Mouse (Mus musculus) thymus, postnatal 4 days (tissue): ENCODE data around the gene Eif3a.

ENCODE experiments used
- DNase-seq: peaks from one replicate; pipeline ENCODE4 v3.0.0; 2021

Eif3a gene

DNA sequence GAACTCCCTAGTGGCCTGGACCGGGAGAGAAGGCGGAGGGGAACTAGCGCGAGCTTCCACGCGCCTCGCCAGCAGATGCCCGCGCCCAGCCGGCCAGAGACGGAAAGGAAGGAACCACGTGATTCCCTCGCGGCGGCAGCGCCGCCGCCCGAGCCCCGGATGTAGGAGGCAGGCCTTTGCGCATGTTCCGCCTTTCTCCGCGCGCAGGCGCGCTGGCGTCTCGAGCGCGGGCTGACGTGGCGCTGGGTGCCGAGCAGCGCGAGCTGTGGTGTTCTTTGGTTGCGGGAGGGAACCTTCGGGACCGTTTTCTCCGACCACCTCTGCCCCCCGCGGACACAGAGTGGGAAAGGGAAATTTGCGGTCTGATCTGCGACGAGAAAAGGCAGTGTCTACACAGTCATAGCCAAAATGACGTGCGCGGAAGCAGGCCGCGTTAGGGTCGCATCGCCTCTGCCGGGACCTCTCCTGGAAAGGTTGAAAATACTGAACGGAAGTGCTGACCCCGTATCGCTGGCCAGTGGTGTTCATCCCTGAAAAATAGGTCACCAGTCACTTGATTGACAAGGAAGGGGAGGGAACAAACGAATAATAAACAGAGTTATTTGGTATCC, at the start of gene Eif3a:
Eif3a (minus strand) TSS at position 108 of the 611 bp plus-strand sequence.
- DNase-seq, result peak; percentile 95

DNA sequence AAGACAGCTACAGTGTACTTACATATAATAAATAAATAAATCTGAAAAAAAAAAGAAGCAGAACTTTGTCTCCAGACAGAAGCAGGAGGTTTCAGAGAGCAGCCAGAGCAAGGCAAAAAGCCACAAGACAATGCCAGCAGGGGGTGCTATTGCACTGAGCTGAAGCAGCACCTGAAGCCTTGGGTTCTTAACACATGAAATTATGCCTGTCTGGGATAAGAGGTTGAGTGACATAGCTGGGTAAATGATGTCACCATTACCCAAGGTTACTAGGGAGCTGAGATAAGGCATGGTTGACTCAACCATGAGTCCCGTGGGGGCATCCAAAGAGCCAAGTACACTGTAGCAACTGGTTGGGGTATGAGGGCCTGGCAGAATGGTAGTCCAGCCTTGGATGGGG, 47.3 kb upstream of the Eif3a start:
- DNase-seq, result peak; percentile 92

DNA sequence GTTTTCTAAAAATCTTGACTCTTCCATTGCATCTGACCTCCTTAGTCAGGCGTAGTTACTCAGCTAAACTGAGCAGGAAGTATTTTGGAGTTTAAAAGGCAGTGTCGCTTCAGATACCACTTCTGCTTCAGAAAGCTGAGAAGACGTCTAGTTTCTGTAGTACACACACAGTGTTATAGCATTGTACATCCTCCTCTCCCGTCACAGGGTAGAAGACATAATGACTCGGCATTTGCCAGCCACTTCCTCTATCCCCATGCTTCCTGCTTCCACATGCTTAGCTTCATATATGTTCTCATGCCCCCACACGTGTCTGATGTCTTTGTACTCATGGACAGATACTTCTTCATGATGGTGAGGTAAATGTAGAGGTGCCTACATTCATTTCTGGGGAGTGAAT, 28.2 kb upstream of the Eif3a start:
- no peak for DNase-seq

DNA sequence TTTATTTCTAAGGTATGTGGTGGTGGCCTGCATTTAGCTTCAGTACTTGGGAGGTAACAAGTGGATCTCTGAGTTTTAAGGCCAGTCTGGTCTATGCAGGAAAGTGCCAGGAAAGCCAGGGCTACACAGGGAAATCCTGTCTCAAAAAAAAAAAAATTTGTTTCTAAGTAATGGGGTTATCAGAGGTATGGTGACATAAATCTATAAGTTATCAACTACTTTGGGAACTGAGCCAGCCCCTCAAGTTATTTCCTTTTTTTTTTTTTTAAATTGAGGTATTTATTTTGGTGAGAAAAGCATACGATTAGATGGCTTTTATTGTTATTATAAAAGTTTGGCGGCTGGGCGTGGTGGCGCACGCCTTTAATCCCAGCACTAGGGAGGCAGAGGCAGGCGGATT, 22.7 kb upstream of the Eif3a start:
- no peak for DNase-seq

DNA sequence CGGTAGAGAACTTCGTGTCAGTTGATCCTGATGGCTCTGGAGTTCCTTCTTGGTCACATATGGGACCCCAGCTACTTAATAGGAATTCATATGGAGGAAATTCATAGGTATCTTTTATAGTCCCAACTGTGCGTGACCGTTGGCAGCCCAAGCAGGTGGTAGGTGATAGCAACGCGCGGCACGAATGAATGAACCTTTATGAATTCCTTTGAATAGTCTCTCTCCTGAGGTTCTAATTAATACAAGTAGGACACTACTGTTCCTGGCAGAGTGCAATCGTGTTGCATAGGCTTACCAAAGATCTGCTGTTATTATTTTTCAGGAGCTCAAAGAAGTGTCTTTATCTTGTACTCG, 21.6 kb upstream of the Eif3a start:
- no peak for DNase-seq

DNA sequence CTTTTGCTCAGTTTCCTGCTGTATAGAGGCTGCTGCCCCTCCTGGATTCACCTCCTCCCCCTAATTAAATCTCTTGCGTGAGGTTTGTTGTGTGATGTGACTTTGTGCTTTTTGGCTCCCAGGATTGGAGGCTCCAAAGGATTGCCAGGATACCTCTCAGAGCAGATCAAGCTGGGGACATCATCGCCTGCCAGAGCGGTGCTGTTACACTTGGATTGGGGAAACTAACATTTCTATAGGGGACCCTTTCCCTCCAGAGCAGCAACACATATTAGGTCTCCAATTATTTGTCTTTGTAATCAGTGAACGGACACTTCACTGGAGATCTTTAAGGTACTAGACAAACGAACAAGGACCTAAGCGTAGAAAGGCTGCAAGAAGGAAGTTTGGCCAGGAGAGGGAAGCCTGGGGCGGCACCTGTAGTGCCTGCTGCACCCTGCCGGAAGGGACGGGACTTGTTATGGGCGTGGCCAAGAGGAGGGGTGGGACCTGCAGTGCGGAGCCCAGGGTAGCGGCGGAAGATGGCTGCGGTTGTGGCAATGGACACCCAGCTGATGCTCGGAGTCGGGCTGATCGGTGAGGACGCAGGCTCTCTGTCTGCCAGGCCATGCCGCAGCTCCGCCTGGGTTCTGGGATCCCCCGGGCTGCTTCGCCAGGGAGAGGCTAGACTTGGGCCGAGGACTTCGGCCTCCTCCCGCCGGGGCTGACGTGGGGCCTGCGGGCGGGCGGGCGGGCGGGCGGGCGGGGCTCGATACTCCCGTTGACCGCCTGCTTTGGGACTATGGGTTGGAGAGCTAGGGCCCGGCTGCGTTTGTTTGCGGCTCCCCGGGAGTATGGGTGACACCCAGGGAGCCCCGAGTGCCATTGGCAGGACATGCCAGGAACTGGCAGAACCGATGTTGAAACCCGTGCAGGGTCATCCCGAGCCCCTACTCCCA, 20.9 kb upstream of the Eif3a start, which contains the start of gene Fam45a:
Fam45a (plus strand) TSS at position 488 of the 938 bp plus-strand sequence.
- peak; percentile 94 for DNase-seq

DNA sequence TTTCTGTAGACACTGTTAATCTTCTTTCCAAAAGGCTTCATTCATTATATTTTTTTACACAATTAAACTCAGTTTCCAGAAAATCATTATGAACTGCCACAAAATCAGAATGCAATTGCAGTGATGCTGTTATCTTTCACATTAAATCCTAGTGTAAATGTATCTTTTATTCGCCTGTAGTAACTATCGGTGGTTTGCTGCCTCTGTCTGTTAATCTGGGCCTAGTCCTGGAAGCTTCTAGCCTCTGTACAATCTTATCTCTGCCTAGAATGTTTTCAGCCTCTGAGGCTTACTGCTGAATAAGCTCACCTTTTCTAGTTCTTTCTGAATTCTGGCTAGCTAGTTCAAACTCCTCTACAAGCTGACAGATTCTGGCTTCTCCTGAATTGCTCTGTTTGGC, 19.5 kb upstream of the Eif3a start:
- no peak for DNase-seq

DNA sequence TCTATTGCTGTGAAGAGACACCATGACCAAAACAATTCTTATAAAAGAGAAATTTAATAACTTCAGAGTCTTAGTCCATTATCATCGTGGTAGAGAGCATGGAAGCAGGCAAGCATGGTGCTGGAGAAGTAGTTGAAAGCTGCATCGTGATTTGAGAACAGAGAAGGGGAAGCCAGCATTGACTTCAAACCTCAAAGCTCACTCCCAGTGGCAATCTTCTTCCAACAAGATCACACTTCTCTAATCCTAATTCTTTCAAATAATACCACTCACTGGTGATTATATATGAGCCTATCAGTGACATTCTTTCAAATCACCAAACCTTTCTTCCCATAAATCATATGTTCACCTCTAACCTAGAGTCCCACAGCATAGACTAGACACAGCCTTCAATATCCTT, 14.4 kb upstream of the Eif3a start:
- no peak for DNase-seq

DNA sequence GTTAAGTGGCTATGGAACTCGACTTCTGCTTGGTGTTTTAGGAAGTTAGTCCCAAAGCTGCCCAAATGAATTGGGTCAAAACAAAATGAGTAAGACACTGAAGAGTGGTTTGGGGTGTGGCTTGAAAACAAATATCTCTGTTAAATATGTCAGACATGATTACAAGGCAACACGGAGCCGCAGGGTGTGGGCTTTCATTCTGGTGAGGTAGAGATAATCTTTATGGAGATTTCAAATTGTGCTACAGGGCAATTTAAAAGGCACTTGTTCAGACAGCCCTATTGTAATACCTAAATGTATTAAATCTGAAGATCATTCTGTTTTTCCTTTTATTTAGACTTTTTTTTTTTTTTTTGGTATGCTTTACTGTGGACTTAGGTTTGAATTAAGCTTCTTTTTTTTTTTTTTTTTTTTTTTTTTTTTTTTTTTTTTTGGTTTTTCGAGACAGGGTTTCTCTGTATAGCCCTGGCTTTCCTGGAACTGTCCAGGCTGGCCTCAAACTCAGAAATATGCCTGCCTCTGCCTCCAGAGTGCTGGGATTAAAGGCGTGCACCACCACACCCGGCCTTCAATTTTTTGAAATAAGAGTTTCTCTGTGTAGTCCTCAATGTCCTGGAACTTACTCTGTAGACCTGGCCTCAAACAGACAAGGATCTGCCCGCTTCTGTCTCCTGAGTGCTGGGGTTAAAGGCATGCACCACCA, 9.6 kb upstream of the Eif3a start:
- no peak for DNase-seq

DNA sequence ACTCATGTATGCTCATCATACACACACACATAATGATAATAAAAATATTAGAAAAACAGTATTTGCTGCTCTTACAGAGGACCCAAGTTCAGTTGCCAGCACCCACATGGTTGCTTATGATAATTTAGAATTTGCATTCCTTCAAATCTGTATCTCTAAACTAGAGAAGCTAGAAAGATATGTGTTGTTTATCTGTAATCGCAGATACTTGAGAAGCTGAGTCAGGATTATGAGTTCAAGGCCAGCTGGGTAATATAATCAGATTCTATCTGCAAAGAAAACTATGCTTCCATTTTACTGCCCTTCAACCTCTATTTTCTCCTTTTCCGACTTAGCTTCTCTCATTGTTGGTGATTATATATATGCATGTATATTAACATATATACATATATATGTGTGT, 7.0 kb upstream of the Eif3a start:
- DNase-seq, result no peak

DNA sequence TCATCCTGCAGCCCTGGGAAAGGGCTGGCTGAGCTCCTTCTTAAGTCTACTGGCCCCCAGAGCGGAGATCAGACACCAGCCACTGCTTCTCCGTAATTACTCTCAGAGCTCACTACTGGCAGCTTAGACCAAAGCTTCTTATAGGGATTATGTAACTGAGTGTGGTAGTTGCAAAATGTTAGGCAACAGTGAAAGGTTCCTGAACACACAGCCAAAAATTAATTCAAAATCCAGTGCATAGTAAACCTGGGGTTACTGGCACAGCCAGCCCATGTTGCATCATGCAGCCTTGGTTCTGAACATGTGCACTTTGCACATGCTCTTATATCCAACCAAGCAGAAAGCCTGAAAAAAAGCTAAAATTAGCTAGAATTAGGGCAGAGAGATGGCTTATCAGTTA, 4.8 kb upstream of the Eif3a start:
- DNase-seq, result no peak

DNA sequence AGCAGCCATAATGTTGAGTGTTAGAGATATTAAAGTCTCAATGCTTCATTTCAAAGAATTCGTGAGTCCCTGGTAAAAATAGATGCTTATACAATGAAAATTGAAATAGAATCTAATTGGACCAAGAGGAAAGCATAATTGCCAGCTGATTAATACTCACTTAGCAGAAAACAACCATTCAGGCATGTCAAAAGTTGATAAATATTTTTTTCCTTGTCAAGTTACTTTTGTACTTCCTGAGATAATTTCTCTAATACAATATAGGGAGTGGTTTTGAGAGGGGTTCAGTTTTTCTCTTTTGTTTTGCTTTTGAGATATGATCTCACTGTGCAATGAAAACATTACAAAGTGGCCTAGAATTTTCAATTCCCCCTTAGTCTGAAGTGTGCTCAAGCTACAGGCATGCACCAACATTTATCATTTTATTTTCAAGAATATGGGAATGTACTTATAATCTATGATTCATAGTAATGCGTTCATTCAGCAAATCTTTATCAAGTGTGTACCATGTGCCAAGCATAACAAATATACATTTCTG, 2.8 kb upstream of the Eif3a start:
- DNase-seq, result no peak

DNA sequence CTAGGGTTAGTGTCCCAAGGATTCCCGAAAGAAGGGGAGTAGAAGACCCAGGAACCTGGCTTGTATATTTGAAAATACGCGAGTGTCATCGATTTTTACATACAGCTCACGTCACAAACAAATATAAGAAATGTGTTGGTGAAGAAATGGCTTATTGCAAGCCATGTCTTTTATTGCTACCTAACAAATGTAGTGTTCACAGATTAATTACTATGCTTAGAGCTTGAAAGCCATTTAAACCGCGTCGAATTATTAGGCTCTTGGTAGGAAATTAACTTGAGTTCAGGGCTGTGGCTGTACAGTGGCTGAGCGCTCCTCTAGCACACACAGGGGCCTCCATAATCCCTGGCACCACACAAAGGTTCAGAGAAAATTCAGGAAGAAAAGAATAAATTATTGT, 706 bp upstream of the Eif3a start:
- DNase-seq, result peak; percentile 8

DNA sequence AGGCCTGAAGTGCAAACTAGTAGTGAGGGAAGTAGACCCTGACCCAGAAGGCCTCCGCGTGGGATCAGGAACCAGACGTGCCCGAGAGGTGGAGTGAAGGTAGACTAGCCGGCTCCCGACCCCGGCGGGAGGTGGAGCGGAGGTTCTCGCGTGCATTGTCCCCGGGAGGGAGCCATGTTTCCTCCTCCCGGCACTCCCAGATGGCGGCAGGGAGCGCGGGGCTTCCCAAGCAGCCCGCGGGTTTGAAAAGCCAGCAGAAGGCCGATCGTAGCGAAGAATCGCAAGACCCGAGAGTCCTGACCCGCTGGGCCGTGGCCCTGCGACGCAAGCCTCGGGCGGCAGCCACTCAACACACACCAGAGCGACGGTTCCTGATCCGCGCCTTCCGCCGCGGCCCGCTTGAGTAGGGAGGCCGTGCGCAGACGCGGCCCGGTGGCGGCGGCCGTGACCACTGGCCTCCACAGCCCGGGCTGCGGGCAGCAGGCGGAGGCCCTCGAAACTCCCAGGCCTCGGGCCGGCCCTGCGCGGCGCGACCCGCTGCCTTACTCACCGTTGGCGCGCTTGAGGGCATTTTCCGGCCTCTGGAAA, 445 bp downstream of the Eif3a start:
- peak; percentile 70 for DNase-seq

DNA sequence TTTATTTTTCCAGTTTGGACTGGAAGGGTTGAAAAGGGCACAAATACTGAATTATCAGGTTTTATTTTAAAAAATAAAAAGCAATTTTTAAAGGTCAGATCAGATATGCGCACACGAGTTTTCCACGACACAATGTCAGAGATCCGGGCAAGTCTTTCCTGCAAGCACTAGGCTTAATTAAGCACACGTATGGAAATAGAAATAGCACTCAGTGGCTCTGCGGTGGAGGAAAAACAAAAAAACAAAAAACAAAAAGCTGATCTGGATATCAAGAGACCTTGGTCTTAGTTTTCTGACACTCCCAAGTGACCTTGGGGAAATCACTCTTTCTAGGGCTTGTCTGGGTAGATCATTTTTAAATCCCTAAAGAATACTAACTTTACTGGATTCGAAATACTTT, 1.0 kb downstream of the Eif3a start:
- DNase-seq, result no peak

DNA sequence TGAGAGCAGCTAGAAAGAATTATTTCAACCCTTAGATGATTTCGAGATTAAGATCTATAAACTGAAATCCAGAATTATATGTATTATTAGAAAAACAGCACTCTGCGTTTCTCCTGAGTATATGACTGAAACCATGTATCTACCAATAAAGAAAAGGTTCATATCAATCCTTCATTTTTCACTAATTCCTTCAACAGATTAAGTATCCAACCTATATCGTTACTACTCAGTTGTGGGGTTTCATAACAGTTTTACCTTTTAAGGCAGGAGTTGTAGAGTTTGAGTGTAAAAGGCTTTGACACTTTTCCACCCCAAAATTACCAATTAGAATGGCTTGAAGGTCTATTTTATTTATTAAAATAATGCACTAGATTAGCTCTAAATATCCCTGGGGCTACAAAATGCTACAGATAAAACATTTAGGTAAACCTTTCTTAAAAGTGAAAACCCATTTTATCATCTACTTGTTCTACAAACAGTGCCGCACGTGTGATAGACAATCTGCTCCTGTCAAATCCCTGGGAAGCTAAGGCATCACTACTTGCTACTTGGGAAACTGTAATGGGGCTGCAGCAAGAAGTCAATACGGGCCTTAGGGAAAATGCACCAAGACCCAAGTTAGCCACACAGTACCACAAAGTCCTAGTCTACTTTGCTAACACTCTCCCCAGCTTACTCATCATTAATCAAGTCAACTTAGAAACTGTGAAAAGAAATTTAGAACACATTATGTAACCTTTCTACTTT, 2.1 kb downstream of the Eif3a start:
- no peak for DNase-seq

DNA sequence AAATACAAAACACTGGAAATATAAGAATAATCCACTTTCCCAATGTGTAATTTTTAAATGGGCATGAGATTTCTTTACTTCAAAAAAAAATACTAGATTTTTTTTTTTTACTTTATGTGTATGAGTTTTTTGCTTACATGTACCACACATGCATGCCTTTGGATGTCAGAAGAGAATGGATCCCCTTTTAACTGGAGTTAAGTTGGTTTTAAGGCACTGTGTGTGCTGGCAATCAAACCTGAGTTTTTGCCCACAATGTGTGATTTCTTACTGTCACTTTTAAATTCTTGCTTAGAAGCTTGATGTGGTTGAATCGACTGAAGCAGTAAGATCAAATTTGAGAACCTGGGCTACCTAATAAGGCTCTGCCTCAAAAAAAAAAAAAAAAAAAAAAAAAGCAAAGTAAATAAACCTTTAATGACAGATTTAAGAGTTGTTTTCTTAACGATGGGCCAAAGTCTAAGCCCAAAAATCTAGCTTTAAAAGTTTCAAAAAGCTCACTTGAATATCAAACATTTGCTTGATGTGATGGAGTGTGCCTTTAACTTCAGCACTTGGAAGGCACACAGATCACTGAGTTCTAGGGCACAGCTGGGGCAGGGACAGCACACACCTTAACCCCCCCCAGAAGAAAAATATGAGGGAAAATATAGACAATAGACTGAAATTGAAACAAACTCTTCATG, 2.9 kb downstream of the Eif3a start:
- no peak for DNase-seq

DNA sequence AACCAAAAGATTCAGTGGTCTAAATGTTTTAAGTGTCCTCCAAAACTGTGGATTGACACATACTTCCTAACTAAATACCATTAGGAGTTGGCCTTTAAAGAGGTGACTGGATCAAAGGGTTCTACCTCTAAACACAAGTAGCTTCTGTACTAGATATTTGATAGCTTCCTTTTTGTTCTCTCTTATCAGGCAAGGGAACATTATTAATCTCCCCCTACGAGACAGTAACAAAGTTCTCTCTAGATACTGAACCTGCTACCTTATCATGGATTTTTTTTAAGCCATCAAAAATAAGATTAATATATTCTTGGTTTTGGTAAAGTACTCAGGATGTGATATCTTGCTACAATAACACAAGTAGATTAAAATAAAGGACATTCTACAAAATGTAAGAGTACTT, 5.7 kb downstream of the Eif3a start:
- DNase-seq, result no peak

DNA sequence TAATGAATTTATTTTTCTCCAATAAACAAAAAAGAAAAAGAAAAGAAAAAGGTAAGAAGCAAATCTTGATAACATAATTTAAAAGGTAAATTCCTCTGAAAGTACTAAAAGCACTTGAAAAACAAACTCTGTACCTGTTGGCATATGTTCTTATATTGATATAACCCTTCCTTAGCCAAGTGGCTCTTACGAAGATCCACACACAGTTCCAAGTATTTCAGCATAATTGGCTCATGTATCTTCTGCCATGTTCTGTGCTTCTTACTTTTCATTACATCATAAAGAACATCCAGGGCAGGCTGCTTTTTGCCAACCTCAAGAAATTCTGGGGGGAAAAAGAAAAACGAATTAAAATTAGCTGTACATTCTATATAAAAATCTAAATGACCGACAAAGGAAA, 8.4 kb downstream of the Eif3a start:
- DNase-seq, result no peak

DNA sequence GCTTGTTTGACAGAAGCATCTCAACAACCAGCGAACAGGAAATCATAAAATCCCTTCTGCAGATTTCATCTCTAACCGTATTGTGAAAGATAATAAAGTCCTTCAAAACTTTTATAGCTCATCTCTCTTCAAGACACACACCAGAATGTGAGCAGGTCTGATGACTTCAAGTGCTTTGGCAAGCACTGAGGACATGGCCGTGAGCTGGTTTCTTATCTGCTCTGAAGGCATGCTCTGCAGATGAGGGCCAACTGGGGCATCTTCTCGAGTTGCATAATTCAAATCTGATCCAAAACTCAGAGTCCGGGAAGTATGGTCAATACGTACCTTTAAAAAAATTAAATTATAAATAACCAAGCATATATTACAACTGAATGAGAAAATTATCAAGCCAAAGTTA, 17.1 kb downstream of the Eif3a start:
- DNase-seq, result no peak

DNA sequence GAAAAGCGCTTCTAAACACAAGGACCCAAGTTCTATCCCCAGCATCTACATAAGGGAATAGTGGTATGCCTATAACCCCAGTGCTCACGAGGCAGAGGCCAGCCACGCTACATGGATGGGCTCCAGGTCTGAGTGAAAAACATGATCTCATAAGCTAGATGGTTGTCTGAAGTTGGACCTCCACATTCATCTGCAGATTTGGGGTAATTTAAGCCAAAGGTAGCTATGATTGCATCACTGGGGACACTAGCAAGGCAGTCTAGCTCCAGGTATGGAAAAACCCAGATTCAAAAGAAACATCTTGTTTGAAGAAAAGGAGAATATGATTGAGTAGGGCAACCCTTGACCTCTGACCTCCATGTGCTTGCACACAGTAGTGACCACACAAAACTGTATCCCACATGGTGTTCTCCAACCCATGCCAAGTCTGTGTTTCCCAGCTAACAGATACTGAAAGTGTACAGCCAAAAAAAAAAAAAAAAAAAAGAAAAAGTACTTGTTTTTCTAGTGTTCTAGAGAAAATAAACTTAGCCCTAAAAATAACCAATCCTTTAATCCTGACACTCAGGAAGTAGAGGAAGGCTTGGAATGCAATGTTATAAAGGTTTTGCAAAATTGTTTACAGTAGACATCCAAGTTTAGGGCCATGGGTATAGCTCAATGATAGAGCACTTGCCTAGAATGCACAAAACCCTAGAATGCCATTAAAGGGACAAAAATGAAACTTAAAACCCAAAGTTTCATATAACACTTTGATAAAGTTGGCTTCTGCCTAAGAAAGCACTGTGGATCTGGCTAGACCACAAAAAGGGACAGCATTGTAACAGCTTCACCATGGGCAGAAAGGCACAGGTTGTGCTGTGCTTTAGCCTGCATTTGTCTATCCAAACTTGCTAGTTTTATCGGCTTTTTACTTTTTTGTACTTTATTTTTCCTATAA, 31.3 kb downstream of the Eif3a start:
- DNase-seq, result no peak
